Mouse (Mus musculus) MEL (cell line): ENCODE measurements around the gene Thsd1. TPM values are rescaled to one million over a fixed set of nuclear protein-coding genes. Genes with fewer than 3 reads are reported as not detected.

Experiments used
- DNase-seq: peaks from one replicate; pipeline ENCODE4 v3.0.0; 2011; ENCODE audit warnings: low read depth, low spot score
- H3K27ac ChIP-seq: 2 replicates; pipeline ENCODE4 v1.5.1; 2012; ENCODE audit warnings: low read depth, mild to moderate bottlenecking, control low read depth, low read length, moderate library complexity; ENCODE audit not compliant: control insufficient read depth
- H3K27me3 ChIP-seq, 2 experiments: fragments of 150-350 bp in 1 of 2; sonication (generic) in 1 of 2; 2 replicates each; pipeline ENCODE4 v1.6.1; 2012; ENCODE audit warnings: low read length in 2 of 2, mild to moderate bottlenecking in 2 of 2, improper control_type of control experiment in 1 of 2, moderate library complexity in 1 of 2; ENCODE audit not compliant: insufficient read depth in 2 of 2, control insufficient read depth in 1 of 2
- H3K36me3 ChIP-seq, 2 experiments: 2 replicates each; pipeline ENCODE4 v1.6.1; 2012 to 2014; ENCODE audit warnings: low read length in 2 of 2, improper control_type of control experiment in 1 of 2, inconsistent platforms in 1 of 2, mild to moderate bottlenecking in 1 of 2; ENCODE audit not compliant: insufficient read depth in 2 of 2, control insufficient read depth in 1 of 2
- H3K4me1 ChIP-seq, 2 experiments: fragments of 150-350 bp in 1 of 2; sonication (generic) in 1 of 2; 2 replicates each; pipeline ENCODE4 v1.6.1; 2012; ENCODE audit warnings: low read length in 2 of 2, improper control_type of control experiment in 1 of 2, mild to moderate bottlenecking in 1 of 2; ENCODE audit not compliant: insufficient read depth in 2 of 2, control insufficient read depth in 1 of 2
- H3K4me3 ChIP-seq, 2 experiments: fragments of 150-350 bp in 1 of 2; sonication (generic) in 1 of 2; 2 replicates each; pipeline ENCODE4 v1.5.1; 2012; ENCODE audit warnings: low read depth in 2 of 2, low read length in 2 of 2, mild to moderate bottlenecking in 2 of 2, moderate library complexity in 2 of 2, control low read depth in 1 of 2, improper control_type of control experiment in 1 of 2; ENCODE audit not compliant: control insufficient read depth in 1 of 2, insufficient read depth in 1 of 2
- H3K79me2 ChIP-seq: 2 replicates; pipeline ENCODE4 v1.6.1; 2012; ENCODE audit warnings: mild to moderate bottlenecking, low read length, moderate library complexity; ENCODE audit not compliant: control insufficient read depth, poor library complexity, insufficient read depth
- H3K9ac ChIP-seq: 2 replicates; pipeline ENCODE4 v1.6.1; 2012; ENCODE audit warnings: low read depth, mild to moderate bottlenecking, control low read depth, low read length, moderate library complexity; ENCODE audit not compliant: control insufficient read depth, poor library complexity, severe bottlenecking
- H3K9me3 ChIP-seq: fragments of 150-350 bp; sonication (generic); replicated peaks from 2 replicates; pipeline ENCODE4 v1.6.1; 2012; ENCODE audit warnings: mild to moderate bottlenecking, low read length, improper control_type of control experiment, moderate library complexity; ENCODE audit not compliant: insufficient read depth
- CTCF ChIP-seq, 3 experiments: IDR thresholded peaks in 2 of 3; conservative IDR thresholded peaks in 1 of 3; 2 replicates each; pipeline ENCODE4 v1.5.1; 2011 to 2012; ENCODE audit warnings: low read length in 3 of 3, low read depth in 2 of 3, mild to moderate bottlenecking in 2 of 3, improper control_type of control experiment in 1 of 3, inconsistent platforms in 1 of 3, mixed read lengths in 1 of 3, moderate library complexity in 1 of 3; ENCODE audit not compliant: control insufficient read depth in 1 of 3, insufficient read depth in 1 of 3, poor library complexity in 1 of 3, severe bottlenecking in 1 of 3
- EP300 ChIP-seq, 2 experiments: IDR thresholded peaks; 2 replicates each; pipeline ENCODE4 v1.6.1; 2011; ENCODE audit warnings: improper control_type of control experiment in 2 of 2, low read length in 2 of 2, low read depth in 1 of 2, mild to moderate bottlenecking in 1 of 2
- GATA1 ChIP-seq: IDR thresholded peaks from 2 replicates; pipeline ENCODE4 v1.6.1; 2011; ENCODE audit warnings: low read depth, low read length, improper control_type of control experiment
- HCFC1 ChIP-seq: IDR thresholded peaks from 2 replicates; pipeline ENCODE4 v1.6.1; 2012; ENCODE audit warnings: low read depth, mild to moderate bottlenecking, inconsistent platforms, low read length, improper control_type of control experiment, moderate library complexity
- KAT2A ChIP-seq: conservative IDR thresholded peaks from 2 replicates; pipeline ENCODE4 v1.6.1; 2012; ENCODE audit warnings: low read depth, low read length, improper control_type of control experiment, inconsistent platforms
- NELFE ChIP-seq: IDR thresholded peaks from 2 replicates; pipeline ENCODE4 v1.6.1; 2011; ENCODE audit warnings: low read depth, low read length, improper control_type of control experiment
- POLR2A ChIP-seq, 2 experiments: IDR thresholded peaks; 2 replicates each; pipeline ENCODE4 v1.6.1; 2011 to 2012; ENCODE audit warnings: low read length in 2 of 2, mild to moderate bottlenecking in 2 of 2, control low read depth in 1 of 2, improper control_type of control experiment in 1 of 2, low read depth in 1 of 2, moderate library complexity in 1 of 2; ENCODE audit not compliant: control insufficient read depth in 1 of 2, insufficient read depth in 1 of 2, poor library complexity in 1 of 2
- RAD21 ChIP-seq: IDR thresholded peaks from 2 replicates; pipeline ENCODE4 v1.6.1; 2011; ENCODE audit warnings: mild to moderate bottlenecking, low read depth, low read length, improper control_type of control experiment
- RCOR1 ChIP-seq: IDR thresholded peaks from 2 replicates; pipeline ENCODE4 v1.6.1; 2012; ENCODE audit warnings: low read depth, mild to moderate bottlenecking, inconsistent platforms, low read length, improper control_type of control experiment
- SMC3 ChIP-seq: IDR thresholded peaks from 2 replicates; pipeline ENCODE4 v1.6.1; 2011; ENCODE audit warnings: low read depth, low read length, improper control_type of control experiment
- TCF12 ChIP-seq: IDR thresholded peaks from 2 replicates; pipeline ENCODE4 v1.6.1; 2014; ENCODE audit warnings: low read depth, mild to moderate bottlenecking, inconsistent platforms, low read length, improper control_type of control experiment, moderate library complexity
- USF2 ChIP-seq, 2 experiments: IDR thresholded peaks; 2 replicates each; pipeline ENCODE4 v1.6.1; 2011 to 2012; ENCODE audit warnings: improper control_type of control experiment in 2 of 2, low read length in 2 of 2, borderline replicate concordance in 1 of 2, inconsistent platforms in 1 of 2, low read depth in 1 of 2, mild to moderate bottlenecking in 1 of 2; ENCODE audit not compliant: insufficient read depth in 1 of 2
- ZMIZ1 ChIP-seq: IDR thresholded peaks from 2 replicates; pipeline ENCODE4 v1.6.1; 2012; ENCODE audit warnings: low read depth, mild to moderate bottlenecking, inconsistent platforms, low read length, improper control_type of control experiment, moderate library complexity
- ZNF384 ChIP-seq: IDR thresholded peaks from 2 replicates; pipeline ENCODE4 v1.6.1; 2012; ENCODE audit warnings: low read depth, mild to moderate bottlenecking, inconsistent platforms, low read length, improper control_type of control experiment
- polyA plus RNA-seq, 2 experiments: library from polyadenylated mRNA; stranded (reverse) in 1 of 2; unstranded in 1 of 2; fragments of >175 nt in 1 of 2; fragments of >200 nt in 1 of 2; gene quantifications; 2 replicates each; pipeline versions ENCODE4 v1.2.1 to v1.2.4; 2012; ENCODE audit warnings: low replicate concordance in 2 of 2, low read depth in 1 of 2; ENCODE audit not compliant: insufficient read length in 2 of 2, insufficient read depth in 1 of 2, missing spikeins in 1 of 2
- total RNA-seq: library from RNA; depleted of rRNA; stranded (reverse); fragments of 300-350 nt; gene quantifications from 2 replicates; pipeline ENCODE4 v1.2.3, GENCODE M21; 2012

Thsd1 gene
- total and polyA plus RNA-seq, 3 experiments: 0.10 TPM; not detected in 2

DNA sequence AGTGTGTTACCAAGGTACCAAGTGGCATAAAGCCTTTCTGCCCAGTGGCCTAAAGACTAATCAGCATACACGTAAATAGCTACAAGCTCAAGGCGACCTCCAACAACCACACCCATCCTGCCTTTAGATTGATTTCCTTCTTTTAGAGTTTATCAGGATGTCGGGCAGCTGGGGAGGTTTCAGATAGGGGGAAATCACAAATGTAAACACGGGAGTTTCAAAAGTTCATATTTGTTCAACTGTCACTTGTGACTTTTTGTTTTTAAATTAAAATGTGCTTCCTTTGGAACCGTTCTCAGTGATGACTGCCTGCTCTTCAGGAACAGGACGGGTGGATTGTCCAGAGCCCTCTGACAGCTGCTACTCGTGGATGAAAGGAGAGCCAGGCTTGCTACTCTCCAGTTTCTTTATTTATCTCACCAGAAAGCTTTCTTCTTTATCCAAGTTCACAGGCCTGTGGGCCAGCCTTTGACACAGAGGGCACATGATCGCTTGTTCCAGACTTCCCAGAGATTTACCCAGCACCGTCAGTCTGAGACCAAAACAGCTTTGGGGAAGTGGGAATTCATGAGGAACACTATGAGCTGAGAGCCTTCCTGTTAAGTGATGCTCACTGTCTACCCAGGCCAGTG lies 33.1 kb downstream of the Thsd1 start:
- no peak for TF ChIP-seq HCFC1
- TF ChIP-seq TCF12: peak; percentile 13; the same call in 1 of the 2 replicates
- 0 out of 2 replicates have a peak, but pooled peaks have one; percentile 31 for TF ChIP-seq RCOR1
- TF ChIP-seq GATA1: peak; percentile 43
- H3K27me3 ChIP-seq: no peaks in the 10 kb centered on the region
- H3K36me3 ChIP-seq: no peaks in the 10 kb centered on the region
- no peak overlapping the region for H3K4me3 ChIP-seq
- H3K9ac ChIP-seq: no peak overlapping the region
- DNase-seq: peak; percentile 34
- peaks cover 0 to 6% of the 10 kb centered on the region in 2 experiments; a peak in 2 of 4 replicates for H3K4me1 ChIP-seq
- no peaks in the 10 kb centered on the region for H3K9me3 ChIP-seq
- H3K79me2 ChIP-seq: no peaks in the 10 kb centered on the region
- H3K27ac ChIP-seq: no peak overlapping the region

DNA sequence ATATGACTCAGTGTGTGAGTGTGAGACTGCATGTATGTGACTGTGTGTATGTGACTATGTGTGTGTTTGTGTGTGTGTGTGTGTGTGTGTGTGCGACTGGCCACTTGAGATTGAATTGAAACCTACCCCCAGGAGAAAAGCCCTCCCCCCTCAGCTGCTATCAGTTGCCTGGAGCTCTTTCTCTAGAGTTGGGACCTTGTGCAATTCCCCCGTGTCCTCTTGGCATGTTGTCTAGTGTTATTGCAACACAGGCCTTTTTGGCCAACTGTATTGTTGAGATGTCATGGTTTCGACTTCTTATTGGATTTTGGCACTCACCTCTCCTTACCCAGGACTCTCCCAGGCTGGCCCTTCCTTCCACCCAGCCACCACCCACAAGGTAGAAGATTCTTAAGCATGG lies 35.2 kb downstream of the Thsd1 start:
- TF ChIP-seq SMC3 (no peak), ZMIZ1 (no peak), RAD21 (no peak), CTCF (IDR thresholded peaks at IDR 0.05 in 2 of 3, conservative IDR thresholded peaks at IDR 0.05 in 1 of 3; ENCODE audit: control insufficient read depth in 1 of 3, insufficient read depth in 1 of 3, low read depth in 2 of 3, low read length in 3 of 3, poor library complexity in 1 of 3, severe bottlenecking in 1 of 3) (no peak), ZNF384 (no peak), GATA1 (no peak), KAT2A (no peak), USF2 (IDR thresholded peaks at IDR 0.05; ENCODE audit: borderline replicate concordance in 1 of 2, insufficient read depth in 1 of 2, low read depth in 1 of 2, low read length in 2 of 2) (no peak), NELFE (no peak), RCOR1 (no peak), POLR2A (IDR thresholded peaks at IDR 0.05; ENCODE audit: control insufficient read depth in 1 of 2, insufficient read depth in 1 of 2, low read depth in 1 of 2, low read length in 2 of 2, poor library complexity in 1 of 2) (no peak)
- Histone ChIP-seq H3K36me3 (no peaks in the 10 kb centered on the region), H3K4me3 (no peak overlapping the region), H3K79me2 (no peaks in the 10 kb centered on the region), H3K9me3 (no peaks in the 10 kb centered on the region), H3K9ac (no peak overlapping the region), H3K27me3 (no peaks in the 10 kb centered on the region), H3K27ac (no peak overlapping the region), H3K4me1 (peaks cover 0 to 6% of the 10 kb centered on the region in 2 experiments; a peak in 2 of 4 replicates)
- no peak for DNase-seq

DNA sequence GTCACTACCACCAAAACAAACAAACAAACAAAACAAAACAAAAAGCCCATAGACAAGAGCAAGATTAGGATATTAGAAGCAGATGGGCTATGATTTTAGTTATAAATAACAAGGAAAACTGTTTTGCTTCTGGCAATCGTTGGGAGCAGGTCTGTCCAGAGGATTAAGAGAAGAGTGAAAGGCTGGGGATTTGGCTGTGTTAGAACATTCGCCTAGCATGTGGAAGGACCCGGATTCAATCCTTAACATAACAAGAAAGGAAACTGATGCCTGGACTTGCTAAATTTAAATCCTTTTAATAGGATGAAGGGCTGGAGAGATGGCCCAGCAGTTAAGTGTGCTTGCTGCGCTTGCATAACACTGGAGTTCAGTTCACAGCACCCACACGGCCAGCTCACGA lies 37.2 kb downstream of the Thsd1 start:
- no peak for DNase-seq
- Histone ChIP-seq H3K4me1 (peaks cover 0 to 6% of the 10 kb centered on the region in 2 experiments; a peak in 2 of 4 replicates), H3K4me3 (no peak overlapping the region), H3K27me3 (no peaks in the 10 kb centered on the region), H3K9ac (no peak overlapping the region), H3K79me2 (no peaks in the 10 kb centered on the region), H3K36me3 (no peaks in the 10 kb centered on the region), H3K9me3 (no peaks in the 10 kb centered on the region), H3K27ac (no peak overlapping the region)
- TF ChIP-seq EP300 (IDR thresholded peaks at IDR 0.05; ENCODE audit: low read depth in 1 of 2, low read length in 2 of 2): no peak
